Mouse (Mus musculus): ENCODE data around the gene Lcor. TPM values are rescaled to one million over a fixed set of nuclear protein-coding genes. Genes with fewer than 3 reads are reported as not detected.

Lcor gene
- polyA plus RNA-seq, 1 experiment, result 2.7 TPM

- TF ChIP-seq CTCF (conservative IDR thresholded peaks at IDR 0.05; ENCODE audit: insufficient read depth, insufficient read length, low read depth, low read length), result no peak
- H3K27ac ChIP-seq (ENCODE audit: insufficient read depth, low read depth, low read length), result no peak overlapping the region
- no peak for DNase-seq
- no peaks in the 10 kb centered on the region for H3K36me3 ChIP-seq (ENCODE audit: control insufficient read depth, insufficient read depth, low read length)
- no peaks in the 10 kb centered on the region for H3K27me3 ChIP-seq (replicated peaks; ENCODE audit: control insufficient read depth, insufficient read depth, low read length)
- H3K4me1 ChIP-seq (ENCODE audit: control insufficient read depth, insufficient read depth, low read length), result peaks cover 8% of the 10 kb centered on the region; the same call in 1 of the 2 replicates
- H3K4me3 ChIP-seq (ENCODE audit: insufficient read depth, low read depth, low read length), result no peak overlapping the region
- 96% methylated on average over 5 of the region's 5 CpGs for WGBS
These were observed 100.6 kb downstream of the Lcor start for GRCm38 (mm10) chr19:41582918-41583514.

GRCm38 (mm10) chr19:41586752-41587151 is 104.3 kb downstream of the Lcor start:
- no peak overlapping the region for H3K4me3 ChIP-seq (ENCODE audit: insufficient read depth, low read depth, low read length)
- no peak for DNase-seq
- no peaks in the 10 kb centered on the region for H3K4me1 ChIP-seq (ENCODE audit: control insufficient read depth, insufficient read depth, low read length)
- H3K27me3 ChIP-seq (replicated peaks; ENCODE audit: control insufficient read depth, insufficient read depth, low read length), result no peaks in the 10 kb centered on the region
- 91% methylated on average over 10 of the region's 10 CpGs for WGBS
- no peaks in the 10 kb centered on the region for H3K36me3 ChIP-seq (ENCODE audit: control insufficient read depth, insufficient read depth, low read length)
- H3K27ac ChIP-seq (ENCODE audit: insufficient read depth, low read depth, low read length), result no peak overlapping the region
- TF ChIP-seq CTCF (conservative IDR thresholded peaks at IDR 0.05; ENCODE audit: insufficient read depth, insufficient read length, low read depth, low read length) (no peak), POLR2A (IDR thresholded peaks at IDR 0.05; ENCODE audit: low read depth, low read length) (no peak)

GRCm38 (mm10) chr19:41587431-41588222 is 105.2 kb downstream of the Lcor start:
- no peaks in the 10 kb centered on the region for H3K4me1 ChIP-seq (ENCODE audit: control insufficient read depth, insufficient read depth, low read length)
- H3K27ac ChIP-seq (ENCODE audit: insufficient read depth, low read depth, low read length), result no peak overlapping the region
- no peak for DNase-seq
- WGBS, result 80% methylated on average over 20 of the region's 20 CpGs
- no peaks in the 10 kb centered on the region for H3K36me3 ChIP-seq (ENCODE audit: control insufficient read depth, insufficient read depth, low read length)
- no peaks in the 10 kb centered on the region for H3K27me3 ChIP-seq (replicated peaks; ENCODE audit: control insufficient read depth, insufficient read depth, low read length)
- no peak for TF ChIP-seq CTCF (conservative IDR thresholded peaks at IDR 0.05; ENCODE audit: insufficient read depth, insufficient read length, low read depth, low read length)
- no peak for TF ChIP-seq POLR2A (IDR thresholded peaks at IDR 0.05; ENCODE audit: low read depth, low read length)
- no peak overlapping the region for H3K4me3 ChIP-seq (ENCODE audit: insufficient read depth, low read depth, low read length)

- no peaks in the 10 kb centered on the region for H3K27me3 ChIP-seq (replicated peaks; ENCODE audit: control insufficient read depth, insufficient read depth, low read length)
- H3K4me1 ChIP-seq (ENCODE audit: control insufficient read depth, insufficient read depth, low read length), result no peaks in the 10 kb centered on the region
- no peak for DNase-seq
- H3K36me3 ChIP-seq (ENCODE audit: control insufficient read depth, insufficient read depth, low read length), result no peaks in the 10 kb centered on the region
- H3K4me3 ChIP-seq (ENCODE audit: insufficient read depth, low read depth, low read length), result no peak overlapping the region
- H3K27ac ChIP-seq (ENCODE audit: insufficient read depth, low read depth, low read length), result no peak overlapping the region
- 93% methylated on average over 7 of the region's 7 CpGs for WGBS
- TF ChIP-seq CTCF (conservative IDR thresholded peaks at IDR 0.05; ENCODE audit: insufficient read depth, insufficient read length, low read depth, low read length) (no peak), POLR2A (IDR thresholded peaks at IDR 0.05; ENCODE audit: low read depth, low read length) (no peak)
These were observed 106.6 kb downstream of the Lcor start for GRCm38 (mm10) chr19:41589026-41589425.

GRCm38 (mm10) chr19:41589681-41590080 is 107.2 kb downstream of the Lcor start:
- WGBS, result 87% methylated on average over 8 of the region's 8 CpGs

DNA sequence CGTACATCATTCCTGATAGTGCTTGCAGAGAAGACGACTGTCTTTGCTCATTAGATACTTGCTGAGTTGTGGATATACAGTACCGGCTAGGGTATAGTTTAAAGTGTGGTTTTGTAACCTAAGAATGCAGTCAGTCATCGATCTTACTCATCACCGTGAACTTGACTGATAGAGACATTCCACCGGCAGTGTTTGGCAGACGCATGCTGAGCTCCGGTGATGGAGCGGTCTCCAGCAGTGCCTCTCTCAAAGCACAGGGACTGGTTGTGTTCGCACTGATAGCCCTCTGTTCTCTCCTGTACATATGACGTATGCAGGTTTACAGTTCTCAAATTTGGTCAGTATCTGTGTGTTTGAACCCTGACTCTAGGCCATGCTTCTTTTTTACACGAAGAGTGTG is 109.4 kb downstream of the Lcor start:
- H3K4me1 ChIP-seq (ENCODE audit: control insufficient read depth, insufficient read depth, low read length), result no peaks in the 10 kb centered on the region
- TF ChIP-seq CTCF (conservative IDR thresholded peaks at IDR 0.05; ENCODE audit: insufficient read depth, insufficient read length, low read depth, low read length) (no peak), POLR2A (IDR thresholded peaks at IDR 0.05; ENCODE audit: low read depth, low read length) (no peak)
- H3K36me3 ChIP-seq (ENCODE audit: control insufficient read depth, insufficient read depth, low read length), result no peaks in the 10 kb centered on the region
- 75% methylated on average over 12 of the region's 12 CpGs for WGBS
- H3K4me3 ChIP-seq (ENCODE audit: insufficient read depth, low read depth, low read length), result no peak overlapping the region
- no peaks in the 10 kb centered on the region for H3K27me3 ChIP-seq (replicated peaks; ENCODE audit: control insufficient read depth, insufficient read depth, low read length)
- no peak overlapping the region for H3K27ac ChIP-seq (ENCODE audit: insufficient read depth, low read depth, low read length)
- DNase-seq, result no peak

More at GRCm38 (mm10) chr19:41589681-41590080, 107.2 kb downstream of the Lcor start:
- no peak overlapping the region for H3K27ac ChIP-seq (ENCODE audit: insufficient read depth, low read depth, low read length)
- H3K27me3 ChIP-seq (replicated peaks; ENCODE audit: control insufficient read depth, insufficient read depth, low read length), result no peaks in the 10 kb centered on the region
- H3K4me1 ChIP-seq (ENCODE audit: control insufficient read depth, insufficient read depth, low read length), result no peaks in the 10 kb centered on the region
- no peaks in the 10 kb centered on the region for H3K36me3 ChIP-seq (ENCODE audit: control insufficient read depth, insufficient read depth, low read length)
- TF ChIP-seq CTCF (conservative IDR thresholded peaks at IDR 0.05; ENCODE audit: insufficient read depth, insufficient read length, low read depth, low read length), result no peak
- DNase-seq, result no peak
- H3K4me3 ChIP-seq (ENCODE audit: insufficient read depth, low read depth, low read length), result no peak overlapping the region

- 67% methylated on average over 6 of the region's 6 CpGs for WGBS
- no peak for TF ChIP-seq POLR2A (IDR thresholded peaks at IDR 0.05; ENCODE audit: low read depth, low read length)
- TF ChIP-seq CTCF (conservative IDR thresholded peaks at IDR 0.05; ENCODE audit: insufficient read depth, insufficient read length, low read depth, low read length), result no peak
- Histone ChIP-seq H3K27me3 (replicated peaks; ENCODE audit: control insufficient read depth, insufficient read depth, low read length) (no peaks in the 10 kb centered on the region), H3K4me1 (ENCODE audit: control insufficient read depth, insufficient read depth, low read length) (no peaks in the 10 kb centered on the region), H3K36me3 (ENCODE audit: control insufficient read depth, insufficient read depth, low read length) (no peaks in the 10 kb centered on the region), H3K27ac (ENCODE audit: insufficient read depth, low read depth, low read length) (no peak overlapping the region), H3K4me3 (ENCODE audit: insufficient read depth, low read depth, low read length) (no peak overlapping the region)
- DNase-seq, result no peak
These were observed 114.9 kb downstream of the Lcor start for GRCm38 (mm10) chr19:41597170-41597894.
